Mouse (Mus musculus): ENCODE measurements around the gene Ncoa6.

DNA sequence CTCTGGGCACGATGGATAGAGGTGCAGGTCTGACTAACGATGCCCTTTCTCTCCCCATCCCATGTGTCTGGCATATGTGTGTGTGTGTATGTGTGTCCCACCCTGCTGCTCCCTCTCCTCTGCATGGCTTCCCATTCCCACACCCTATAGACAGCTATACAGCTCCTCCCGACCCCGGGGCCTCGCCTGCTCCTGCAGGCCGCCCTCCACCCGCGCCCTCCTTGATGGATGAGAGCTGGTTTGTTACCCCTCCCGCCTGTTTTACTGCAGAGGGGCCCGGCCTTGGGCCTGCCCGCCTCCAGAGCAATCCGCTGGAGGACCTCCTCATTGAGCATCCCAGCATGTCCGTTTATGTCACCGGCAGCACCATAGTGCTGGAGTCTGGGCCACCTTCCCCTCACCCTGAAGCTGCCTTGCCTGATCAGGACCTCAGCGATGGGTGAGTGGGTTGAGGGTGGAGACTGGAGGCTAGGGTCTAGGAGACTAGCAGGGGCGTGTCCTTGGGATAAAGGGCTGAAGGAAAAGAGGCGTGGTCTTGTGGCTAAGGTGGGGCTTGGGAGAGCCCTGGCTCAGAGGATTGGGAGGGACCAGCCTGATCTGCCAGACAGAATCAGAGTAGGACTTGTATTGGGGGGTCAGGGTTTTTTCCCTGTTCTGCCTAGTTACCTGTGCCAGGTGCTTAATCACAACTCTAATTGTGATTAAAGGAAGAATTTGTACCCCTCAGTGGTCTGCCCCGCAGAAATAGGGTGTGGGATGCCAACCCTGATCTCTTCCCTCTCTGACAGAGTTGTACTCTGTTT, 87.8 kb downstream of the Ncoa6 start:
- TF ChIP-seq CTCF (IDR thresholded peaks at IDR 0.05) = no peak
- TF ChIP-seq EP300 (IDR thresholded peaks at IDR 0.05) = no peak
